Mouse (Mus musculus) neural tube, embryonic 14.5 days (tissue): ENCODE data around the gene Sufu. TPM values are rescaled to one million over a fixed set of nuclear protein-coding genes. Genes with fewer than 3 reads are reported as not detected.

ENCODE experiments used
- ATAC-seq: fragments of 200-750 bp; cut with Nextera tagmentation; 2 replicates; pipeline ENCODE4 v1.8.0; 2017; ENCODE audit warnings: low read depth, mild to moderate bottlenecking, moderate TSS enrichment, moderate library complexity
- H3K27ac ChIP-seq: fragments of 300-500 bp; sonication (generic); 2 replicates; pipeline ENCODE4 v1.5.1; 2014; ENCODE audit warnings: low read depth, mild to moderate bottlenecking, control low read depth, low read length, moderate library complexity, mixed read lengths
- H3K27me3 ChIP-seq: fragments of 300-500 bp; sonication (generic); 2 replicates; pipeline ENCODE4 v1.6.1; 2014; ENCODE audit warnings: low read length; ENCODE audit not compliant: control insufficient read depth, insufficient read depth
- H3K36me3 ChIP-seq: fragments of 300-500 bp; sonication (generic); 2 replicates; pipeline ENCODE4 v1.6.1; 2014; ENCODE audit warnings: low read length, mixed read lengths; ENCODE audit not compliant: control insufficient read depth, insufficient read depth
- H3K4me1 ChIP-seq: fragments of 300-500 bp; sonication (generic); 2 replicates; pipeline ENCODE4 v1.6.1; 2014; ENCODE audit warnings: low read length; ENCODE audit not compliant: control insufficient read depth, insufficient read depth
- H3K4me2 ChIP-seq: fragments of 300-500 bp; sonication (generic); 2 replicates; pipeline ENCODE4 v1.6.1; 2014; ENCODE audit warnings: mild to moderate bottlenecking, low read depth, low read length, control low read depth
- H3K4me3 ChIP-seq: fragments of 300-500 bp; sonication (generic); 2 replicates; pipeline ENCODE4 v1.5.1; 2014; ENCODE audit warnings: low read depth, low read length, control low read depth, mixed read lengths
- H3K9ac ChIP-seq: fragments of 300-500 bp; sonication (generic); replicated peaks from 2 replicates; pipeline ENCODE4 v1.6.1; 2014; ENCODE audit warnings: low read depth, mild to moderate bottlenecking, control low read depth, low read length, mixed read lengths
- H3K9me3 ChIP-seq: fragments of 300-500 bp; sonication (generic); 2 replicates; pipeline ENCODE4 v1.6.1; 2016; ENCODE audit warnings: low read length; ENCODE audit not compliant: control insufficient read depth
- WGBS: fragments of 180-500 bp; shearing (Covaris S2); extraction: QIAGEN DNeasy Blood & Tissue Kit; methylation state at CpG from one replicate; pipeline ENCODE4 v1.1.7; 2014; 5-methylcytosine and 5-hydroxymethylcytosine counted together
- polyA plus RNA-seq: library from polyadenylated mRNA; unstranded; fragments of >200 nt; fragmentation: Nextera tagmentation; extraction: Ambion mirVana; gene quantifications from 2 replicates; pipeline ENCODE4 v1.2.1, GENCODE M21; 2014

Gene Sufu
- polyA plus RNA-seq: 20.2 and 24.9 TPM in 2 replicates

DNA sequence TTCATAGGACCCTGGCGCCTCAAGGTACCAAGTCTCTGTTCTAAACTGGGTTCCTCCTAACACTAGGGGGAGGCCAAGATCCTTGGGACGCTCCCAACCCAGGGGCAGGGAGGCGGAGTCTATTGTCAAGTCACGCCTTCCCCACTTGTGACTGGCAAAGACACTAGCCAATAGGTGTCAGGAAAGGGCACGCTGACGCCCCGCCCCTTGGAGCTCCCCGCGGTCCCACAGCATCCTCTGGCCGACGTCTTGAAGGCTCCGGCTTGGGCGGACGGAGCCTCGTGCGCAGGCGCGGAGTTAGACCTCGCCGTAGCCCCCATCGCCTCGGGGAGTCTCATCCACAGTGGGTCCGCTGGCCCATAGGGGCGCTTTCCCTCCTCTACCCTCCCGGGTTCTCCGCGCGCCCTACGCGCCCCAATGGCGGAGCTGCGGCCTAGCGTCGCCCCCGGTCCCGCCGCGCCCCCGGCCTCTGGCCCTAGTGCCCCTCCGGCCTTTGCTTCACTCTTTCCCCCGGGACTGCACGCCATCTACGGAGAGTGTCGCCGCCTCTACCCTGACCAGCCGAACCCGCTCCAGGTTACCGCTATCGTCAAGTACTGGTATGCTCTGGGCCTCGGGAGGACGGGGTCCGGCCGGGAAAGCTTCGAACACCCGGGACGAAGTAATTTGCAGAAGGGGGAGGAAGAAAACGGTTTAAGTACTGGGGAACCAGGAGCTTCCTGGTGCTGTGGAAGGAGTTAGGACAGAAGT is at the start of gene Sufu:
Sufu (plus strand) TSS at position 211 of the 750 bp plus-strand sequence.
- peaks cover 42% of the 10 kb centered on the region for H3K4me1 ChIP-seq
- H3K9me3 ChIP-seq: no peaks in the 10 kb centered on the region

DNA sequence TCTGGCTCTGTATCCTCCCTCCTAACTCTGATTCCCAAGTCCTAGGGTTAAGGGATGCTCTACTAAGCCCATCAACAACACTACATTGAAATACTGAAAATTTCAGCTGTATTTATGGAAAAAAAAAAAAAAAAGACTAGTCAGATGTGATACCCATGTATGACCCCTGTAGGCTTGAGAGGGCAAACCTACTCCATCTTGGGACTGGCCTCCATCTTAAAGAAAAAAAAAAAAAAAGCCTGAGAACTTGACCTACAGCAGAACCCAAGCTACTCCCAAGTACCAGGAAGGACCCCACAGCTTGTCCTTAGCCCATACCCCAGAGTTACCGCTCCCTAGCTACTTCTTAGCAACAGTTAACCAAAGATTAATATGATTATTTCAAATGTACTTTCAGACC is 49.5 kb upstream of the Sufu start:
- no peak for ATAC-seq

More for the DNA sequence above, at the start of gene Sufu:
- Histone ChIP-seq H3K36me3 (peaks cover 4% of the 10 kb centered on the region; the same call in 1 of the 2 replicates), H3K4me2 (peak within 1 kb of the TSS; percentile 76), H3K27ac (peak within 1 kb of the TSS; percentile 80), H3K27me3 (no peaks in the 10 kb centered on the region), H3K9ac (peak within 1 kb of the TSS; percentile 85), H3K4me3 (peak within 1 kb of the TSS; percentile 93)
- peak; percentile 84 for ATAC-seq
- under 1% methylated on average over 47 of the region's 57 CpGs for WGBS

GRCm38 (mm10) chr19:46347936-46348668 is 48.6 kb upstream of the Sufu start:
- 28% methylated on average over 14 of the region's 14 CpGs for WGBS
- peaks cover 12% of the 10 kb centered on the region for H3K4me1 ChIP-seq
- no peaks in the 10 kb centered on the region; the same call in 1 of the 2 replicates for H3K27me3 ChIP-seq
- peak overlapping the region; percentile 90 for H3K4me2 ChIP-seq
- no peaks in the 10 kb centered on the region for H3K36me3 ChIP-seq
- ATAC-seq: no peak
- H3K4me3 ChIP-seq: peak overlapping the region; percentile 69
- H3K9ac ChIP-seq: peak overlapping the region; percentile 88
- no peaks in the 10 kb centered on the region for H3K9me3 ChIP-seq
- H3K27ac ChIP-seq: peak overlapping the region; percentile 94

More for the DNA sequence above, 49.5 kb upstream of the Sufu start:
- no peak overlapping the region for H3K4me3 ChIP-seq
- no peak overlapping the region for H3K27ac ChIP-seq
- H3K4me1 ChIP-seq: peaks cover 12% of the 10 kb centered on the region
- H3K36me3 ChIP-seq: no peaks in the 10 kb centered on the region
- no peak overlapping the region for H3K4me2 ChIP-seq
- no peak overlapping the region for H3K9ac ChIP-seq
- H3K9me3 ChIP-seq: no peaks in the 10 kb centered on the region
- no peaks in the 10 kb centered on the region; the same call in 1 of the 2 replicates for H3K27me3 ChIP-seq
- WGBS: 88% methylated on average over 1 of the region's 1 CpGs

DNA sequence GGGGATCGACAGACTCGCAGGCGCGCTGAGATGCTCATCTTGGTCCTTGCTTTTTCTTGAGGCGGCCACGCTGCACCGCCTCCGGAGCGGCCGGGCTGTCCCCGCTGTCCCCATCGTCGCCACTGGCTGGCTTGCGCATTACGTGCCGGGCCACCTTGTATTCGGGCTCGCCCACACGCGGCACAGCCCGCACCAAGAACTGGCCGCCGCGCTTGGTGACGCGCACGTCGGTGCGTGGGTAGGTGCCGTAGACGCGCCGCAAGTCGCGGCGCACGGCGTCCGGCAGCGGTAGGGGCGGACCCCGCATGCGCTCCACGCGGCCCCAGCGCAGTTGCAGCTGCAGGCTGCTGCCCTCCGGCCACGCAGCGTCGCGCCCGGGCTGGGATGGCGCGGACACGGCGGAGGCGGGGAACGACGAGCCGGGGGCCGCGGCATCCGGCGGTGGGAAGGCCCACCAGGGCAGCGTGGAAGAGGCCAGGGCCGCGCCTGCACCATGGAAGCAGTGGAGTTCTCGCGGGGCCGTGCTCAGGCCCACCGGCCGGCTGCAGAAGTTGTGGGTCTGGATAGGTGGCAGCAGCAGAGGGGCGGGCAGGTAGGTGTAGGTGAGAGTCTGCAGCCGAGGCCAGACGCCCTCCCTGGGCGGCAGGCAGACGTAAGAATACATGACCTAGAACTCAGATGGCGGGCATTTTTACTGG is 47.8 kb upstream of the Sufu start:
- Histone ChIP-seq H3K4me3 (peak overlapping the region; percentile 69), H3K27me3 (no peaks in the 10 kb centered on the region; the same call in 1 of the 2 replicates), H3K4me1 (peaks cover 12% of the 10 kb centered on the region), H3K27ac (peak overlapping the region; percentile 94), H3K4me2 (peak overlapping the region; percentile 90), H3K9me3 (no peaks in the 10 kb centered on the region), H3K36me3 (no peaks in the 10 kb centered on the region), H3K9ac (peak overlapping the region; percentile 88)
- under 1% methylated on average over 77 of the region's 78 CpGs for WGBS
- peak; percentile 96 for ATAC-seq

DNA sequence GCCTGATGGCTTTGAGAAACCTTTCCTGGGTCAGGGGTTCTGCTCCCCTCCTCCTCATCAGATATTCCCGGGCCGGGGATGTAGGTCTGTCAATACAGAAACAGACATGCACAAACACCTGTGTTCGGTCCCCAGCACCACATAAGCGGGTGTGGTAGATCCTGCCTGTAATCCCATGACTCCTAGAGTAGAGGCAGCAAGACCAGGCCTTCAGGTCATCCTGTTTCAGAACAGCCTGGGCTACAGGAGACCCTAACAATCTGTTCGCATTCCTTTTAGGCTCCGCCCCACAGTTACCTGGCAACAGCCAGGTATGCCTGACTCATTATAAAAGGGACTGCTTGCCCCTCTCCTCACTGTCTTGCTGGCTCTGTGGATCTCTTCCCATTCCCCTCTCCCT is 47.1 kb upstream of the Sufu start:
- no peaks in the 10 kb centered on the region; the same call in 1 of the 2 replicates for H3K27me3 ChIP-seq
- H3K9me3 ChIP-seq: no peaks in the 10 kb centered on the region
- no peak overlapping the region for H3K27ac ChIP-seq
- peak overlapping the region; percentile 69 for H3K4me3 ChIP-seq
- H3K36me3 ChIP-seq: no peaks in the 10 kb centered on the region
- ATAC-seq: 0 out of 2 replicates have a peak, but pooled peaks have one; percentile 9
- peak overlapping the region; percentile 90 for H3K4me2 ChIP-seq
- peak overlapping the region; percentile 88 for H3K9ac ChIP-seq
- peaks cover 12% of the 10 kb centered on the region for H3K4me1 ChIP-seq
- 31% methylated on average over 6 of the region's 6 CpGs for WGBS

- WGBS: 66% methylated on average over 10 of the region's 10 CpGs
- Histone ChIP-seq H3K27ac (peak within 1 kb of the TSS; percentile 94), H3K9ac (peak within 1 kb of the TSS; percentile 88)
Measured at GRCm38 (mm10) chr19:46350168-46350932, 46.3 kb upstream of the Sufu start, which contains the start of gene 2310034G01Rik. TSS of gene 2310034G01Rik (minus strand) at chr19:46350302.

GRCm38 (mm10) chr19:46356701-46357138 is 40.0 kb upstream of the Sufu start:
- Histone ChIP-seq H3K4me3 (peak overlapping the region; percentile 50), H3K9me3 (no peaks in the 10 kb centered on the region), H3K4me1 (no peaks in the 10 kb centered on the region; the same call in 1 of the 2 replicates), H3K36me3 (no peaks in the 10 kb centered on the region), H3K27ac (no peak overlapping the region), H3K9ac (peak overlapping the region; percentile 63), H3K27me3 (no peaks in the 10 kb centered on the region), H3K4me2 (peak overlapping the region; percentile 79)
- ATAC-seq: peak; percentile 93
- under 1% methylated on average over 29 of the region's 29 CpGs for WGBS

More at GRCm38 (mm10) chr19:46350168-46350932, 46.3 kb upstream of the Sufu start, which contains the start of gene 2310034G01Rik:
- Histone ChIP-seq H3K9me3 (no peaks in the 10 kb centered on the region), H3K36me3 (no peaks in the 10 kb centered on the region), H3K4me1 (peaks cover 12% of the 10 kb centered on the region), H3K4me3 (peak within 1 kb of the TSS; percentile 69), H3K27me3 (no peaks in the 10 kb centered on the region; the same call in 1 of the 2 replicates), H3K4me2 (peak within 1 kb of the TSS; percentile 90)
- no peak for ATAC-seq
